Mouse (Mus musculus): Measurements from ENCODE around the gene Amer3. TPM values are rescaled to one million over a fixed set of nuclear protein-coding genes. Genes with fewer than 3 reads are reported as not detected.
"Not testable (repeated sequence)": the region's sequence is repeated elsewhere in the genome, so short reads cannot be mapped to it uniquely, and the experiment has no call there.

The Amer3 gene
- polyA plus RNA-seq, 1 experiment: not detected

- H3K4me3 ChIP-seq (ENCODE audit: control insufficient read depth, insufficient read depth, low read length): no peak overlapping the region
- WGBS: 93% methylated on average over 22 of the region's 22 CpGs
- no peaks in the 10 kb centered on the region for H3K36me3 ChIP-seq (ENCODE audit: control insufficient read depth, insufficient read depth, low read length)
- DNase-seq: no peak
- no peaks in the 10 kb centered on the region for H3K27me3 ChIP-seq (ENCODE audit: control insufficient read depth, insufficient read depth, low read length)
- H3K4me1 ChIP-seq (replicated peaks; ENCODE audit: control insufficient read depth, insufficient read depth, low read length): no peaks in the 10 kb centered on the region
- TF ChIP-seq POLR2A (IDR thresholded peaks at IDR 0.05; ENCODE audit: control insufficient read depth, extremely low read depth, insufficient read depth, low read length, poor library complexity): no peak
- no peak overlapping the region for H3K27ac ChIP-seq (ENCODE audit: control insufficient read depth, insufficient read depth, low read length)
These were observed 8.0 kb downstream of the Amer3 start for GRCm38 (mm10) chr1:34587298-34588096.

GRCm38 (mm10) chr1:34600000-34600399 is 20.5 kb downstream of the Amer3 start:
- DNase-seq: no peak
- no peaks in the 10 kb centered on the region for H3K27me3 ChIP-seq (ENCODE audit: control insufficient read depth, insufficient read depth, low read length)
- no peaks in the 10 kb centered on the region for H3K36me3 ChIP-seq (ENCODE audit: control insufficient read depth, insufficient read depth, low read length)
- no peak overlapping the region for H3K4me3 ChIP-seq (ENCODE audit: control insufficient read depth, insufficient read depth, low read length)
- 97% methylated on average over 15 of the region's 15 CpGs for WGBS
- no peak for TF ChIP-seq CTCF (IDR thresholded peaks at IDR 0.05; ENCODE audit: borderline replicate concordance, control insufficient read depth, extremely low read depth, insufficient read depth, low read length, poor library complexity)
- TF ChIP-seq POLR2A (IDR thresholded peaks at IDR 0.05; ENCODE audit: control insufficient read depth, extremely low read depth, insufficient read depth, low read length, poor library complexity): no peak
- H3K27ac ChIP-seq (ENCODE audit: control insufficient read depth, insufficient read depth, low read length): no peak overlapping the region
- no peaks in the 10 kb centered on the region for H3K4me1 ChIP-seq (replicated peaks; ENCODE audit: control insufficient read depth, insufficient read depth, low read length)

GRCm38 (mm10) chr1:34601323-34602047 is 22.0 kb downstream of the Amer3 start:
- no peak for DNase-seq
- no peaks in the 10 kb centered on the region for H3K36me3 ChIP-seq (ENCODE audit: control insufficient read depth, insufficient read depth, low read length)
- no peaks in the 10 kb centered on the region for H3K4me1 ChIP-seq (replicated peaks; ENCODE audit: control insufficient read depth, insufficient read depth, low read length)
- H3K27me3 ChIP-seq (ENCODE audit: control insufficient read depth, insufficient read depth, low read length): no peaks in the 10 kb centered on the region
- WGBS: 91% methylated on average over 3 of the region's 3 CpGs
- TF ChIP-seq CTCF (IDR thresholded peaks at IDR 0.05; ENCODE audit: borderline replicate concordance, control insufficient read depth, extremely low read depth, insufficient read depth, low read length, poor library complexity): no peak
- TF ChIP-seq POLR2A (IDR thresholded peaks at IDR 0.05; ENCODE audit: control insufficient read depth, extremely low read depth, insufficient read depth, low read length, poor library complexity): no peak
- no peak overlapping the region for H3K4me3 ChIP-seq (ENCODE audit: control insufficient read depth, insufficient read depth, low read length)
- no peak overlapping the region for H3K27ac ChIP-seq (ENCODE audit: control insufficient read depth, insufficient read depth, low read length)

- Histone ChIP-seq H3K27me3 (ENCODE audit: control insufficient read depth, insufficient read depth, low read length) (no peaks in the 10 kb centered on the region), H3K36me3 (ENCODE audit: control insufficient read depth, insufficient read depth, low read length) (no peaks in the 10 kb centered on the region), H3K27ac (ENCODE audit: control insufficient read depth, insufficient read depth, low read length) (no peak overlapping the region), H3K4me3 (ENCODE audit: control insufficient read depth, insufficient read depth, low read length) (no peak overlapping the region), H3K4me1 (replicated peaks; ENCODE audit: control insufficient read depth, insufficient read depth, low read length) (no peaks in the 10 kb centered on the region)
- peak; percentile 86 for TF ChIP-seq CTCF (IDR thresholded peaks at IDR 0.05; ENCODE audit: borderline replicate concordance, control insufficient read depth, extremely low read depth, insufficient read depth, low read length, poor library complexity)
- no peak for TF ChIP-seq POLR2A (IDR thresholded peaks at IDR 0.05; ENCODE audit: control insufficient read depth, extremely low read depth, insufficient read depth, low read length, poor library complexity)
- peak; percentile 46 for DNase-seq
- 18% methylated on average over 8 of the region's 8 CpGs for WGBS
These were observed 22.9 kb downstream of the Amer3 start for GRCm38 (mm10) chr1:34602363-34602762.

- TF ChIP-seq POLR2A (IDR thresholded peaks at IDR 0.05; ENCODE audit: control insufficient read depth, extremely low read depth, insufficient read depth, low read length, poor library complexity): no peak
- TF ChIP-seq CTCF (IDR thresholded peaks at IDR 0.05; ENCODE audit: borderline replicate concordance, control insufficient read depth, extremely low read depth, insufficient read depth, low read length, poor library complexity): no peak
- Histone ChIP-seq H3K4me3 (ENCODE audit: control insufficient read depth, insufficient read depth, low read length) (no peak overlapping the region), H3K27me3 (ENCODE audit: control insufficient read depth, insufficient read depth, low read length) (no peaks in the 10 kb centered on the region), H3K36me3 (ENCODE audit: control insufficient read depth, insufficient read depth, low read length) (no peaks in the 10 kb centered on the region), H3K4me1 (replicated peaks; ENCODE audit: control insufficient read depth, insufficient read depth, low read length) (no peaks in the 10 kb centered on the region), H3K27ac (ENCODE audit: control insufficient read depth, insufficient read depth, low read length) (no peak overlapping the region)
- no peak for DNase-seq
- 86% methylated on average over 2 of the region's 2 CpGs for WGBS
These were observed 34.3 kb downstream of the Amer3 start for GRCm38 (mm10) chr1:34613801-34614200.

GRCm38 (mm10) chr1:34620116-34620515 is 40.7 kb downstream of the Amer3 start:
- not testable (repeated sequence) for H3K27me3 ChIP-seq (ENCODE audit: control insufficient read depth, insufficient read depth, low read length); H3K4me1 ChIP-seq (replicated peaks; ENCODE audit: control insufficient read depth, insufficient read depth, low read length); DNase-seq; H3K4me3 ChIP-seq (ENCODE audit: control insufficient read depth, insufficient read depth, low read length); H3K36me3 ChIP-seq (ENCODE audit: control insufficient read depth, insufficient read depth, low read length); H3K27ac ChIP-seq (ENCODE audit: control insufficient read depth, insufficient read depth, low read length)
- WGBS: 95% methylated on average over 13 of the region's 13 CpGs

- not testable (repeated sequence) for H3K4me1 ChIP-seq (replicated peaks; ENCODE audit: control insufficient read depth, insufficient read depth, low read length); H3K27ac ChIP-seq (ENCODE audit: control insufficient read depth, insufficient read depth, low read length); H3K4me3 ChIP-seq (ENCODE audit: control insufficient read depth, insufficient read depth, low read length); H3K36me3 ChIP-seq (ENCODE audit: control insufficient read depth, insufficient read depth, low read length); H3K27me3 ChIP-seq (ENCODE audit: control insufficient read depth, insufficient read depth, low read length); DNase-seq
- 90% methylated on average over 5 of the region's 5 CpGs for whole genome bisulfite sequencing
These were observed 41.3 kb downstream of the Amer3 start for GRCm38 (mm10) chr1:34620761-34621160.
